Mouse (Mus musculus) heart, postnatal 0 days (tissue): Measurements from ENCODE around the gene Scd4. TPM values are rescaled to one million over a fixed set of nuclear protein-coding genes. Genes with fewer than 3 reads are reported as not detected.

Experiments used
- ATAC-seq: fragments of 200-750 bp; cut with Nextera tagmentation; 2 replicates; pipeline ENCODE4 v1.8.0; 2017; ENCODE audit warnings: low read depth, moderate number of reproducible peaks, moderate library complexity; ENCODE audit not compliant: insufficient read depth
- DNase-seq: peaks from one replicate; pipeline ENCODE4 v3.0.0-alpha.2; 2016; ENCODE audit warnings: low spot score
- H3K27ac ChIP-seq: fragments of 300-500 bp; sonication (generic); 2 replicates; pipeline ENCODE4 v1.5.1; 2014; ENCODE audit warnings: low read depth, mild to moderate bottlenecking
- H3K27me3 ChIP-seq: fragments of 300-500 bp; sonication (generic); 2 replicates; pipeline ENCODE4 v1.6.1; 2014; ENCODE audit warnings: low read length, mixed read lengths; ENCODE audit not compliant: control insufficient read depth, insufficient read depth
- H3K36me3 ChIP-seq: fragments of 300-500 bp; sonication (generic); replicated peaks from 2 replicates; pipeline ENCODE4 v1.6.1; 2014; ENCODE audit warnings: low read length, mixed read lengths; ENCODE audit not compliant: control insufficient read depth, insufficient read depth
- H3K4me1 ChIP-seq: fragments of 300-500 bp; sonication (generic); 2 replicates; pipeline ENCODE4 v1.6.1; 2014; ENCODE audit warnings: antibody characterized with exemption; ENCODE audit not compliant: control insufficient read depth, insufficient read depth
- H3K4me2 ChIP-seq: fragments of 300-500 bp; sonication (generic); 2 replicates; pipeline ENCODE4 v1.6.1; 2014; ENCODE audit warnings: low read depth, mild to moderate bottlenecking, low read length, moderate library complexity
- H3K4me3 ChIP-seq: fragments of 300-500 bp; sonication (generic); 2 replicates; pipeline ENCODE4 v1.5.1; 2014; ENCODE audit warnings: low read depth, low read length
- H3K9ac ChIP-seq: fragments of 300-500 bp; sonication (generic); replicated peaks from 2 replicates; pipeline ENCODE4 v1.6.1; 2014; ENCODE audit warnings: low read depth, low read length, mixed read lengths
- H3K9me3 ChIP-seq: fragments of 300-500 bp; sonication (generic); replicated peaks from 2 replicates; pipeline ENCODE4 v1.6.1; 2016; ENCODE audit warnings: low read length; ENCODE audit not compliant: control insufficient read depth
- CTCF ChIP-seq: IDR thresholded peaks from 2 replicates; pipeline ENCODE4 v1.5.1; 2016; ENCODE audit warnings: antibody characterized with exemption, control low read depth, low read depth
- EP300 ChIP-seq: IDR thresholded peaks from 2 replicates; pipeline ENCODE4 v1.6.1; 2016; ENCODE audit warnings: antibody characterized with exemption, low read depth
- whole genome bisulfite sequencing: fragments of 180-500 bp; shearing (Covaris S2); extraction: QIAGEN DNeasy Blood & Tissue Kit; methylation state at CpG from one replicate; pipeline ENCODE4 v1.1.7; 2014; 5-methylcytosine and 5-hydroxymethylcytosine counted together
- polyA plus RNA-seq: library from polyadenylated mRNA; unstranded; fragments of >200 nt; fragmentation: Nextera tagmentation; extraction: Ambion mirVana; gene quantifications from 2 replicates; pipeline ENCODE4 v1.2.1, GENCODE M21; 2015
- total RNA-seq: library from RNA; depleted of rRNA; stranded (reverse); fragments of >200 nt; gene quantifications from 2 replicates; pipeline ENCODE4 v1.2.3, GENCODE M21; 2014; ENCODE audit warnings: low replicate concordance

Scd4 gene
- total and polyA plus RNA-seq, 2 experiments from 2014 or later, result 37.4 to 38.2 TPM

GRCm38 (mm10) chr19:44335876-44336662 lies 3.2 kb downstream of the Scd4 start:
- TF ChIP-seq CTCF (no peak), EP300 (no peak)
- Histone ChIP-seq H3K27me3 (no peaks in the 10 kb centered on the region), H3K4me1 (peaks cover 39% of the 10 kb centered on the region), H3K4me3 (no peak overlapping the region), H3K9ac (no peak overlapping the region), H3K36me3 (no peaks in the 10 kb centered on the region), H3K27ac (no peak overlapping the region), H3K4me2 (no peak overlapping the region), H3K9me3 (no peaks in the 10 kb centered on the region)
- ATAC-seq (no peak), DNase-seq (no peak)
- WGBS, result 69% methylated on average over 6 of the region's 6 CpGs

GRCm38 (mm10) chr19:44349689-44350088 lies 16.8 kb downstream of the Scd4 start:
- ATAC-seq, result no peak

GRCm38 (mm10) chr19:44351756-44352155 lies 18.9 kb downstream of the Scd4 start:
- Histone ChIP-seq H3K27me3 (no peaks in the 10 kb centered on the region), H3K36me3 (no peaks in the 10 kb centered on the region), H3K4me2 (no peak overlapping the region), H3K4me1 (no peaks in the 10 kb centered on the region), H3K9me3 (no peaks in the 10 kb centered on the region), H3K9ac (no peak overlapping the region), H3K4me3 (no peak overlapping the region), H3K27ac (no peak overlapping the region)
- 75% methylated on average over 7 of the region's 7 CpGs for WGBS
- TF ChIP-seq CTCF, result no peak
- no peak for TF ChIP-seq EP300
- ATAC-seq (no peak), DNase-seq (no peak)

More at GRCm38 (mm10) chr19:44349689-44350088, 16.8 kb downstream of the Scd4 start:
- H3K27ac ChIP-seq, result no peak overlapping the region
- no peaks in the 10 kb centered on the region for H3K9me3 ChIP-seq
- H3K4me1 ChIP-seq, result no peaks in the 10 kb centered on the region
- WGBS, result 85% methylated on average over 8 of the region's 8 CpGs
- H3K4me2 ChIP-seq, result no peak overlapping the region
- H3K9ac ChIP-seq, result no peak overlapping the region
- H3K36me3 ChIP-seq, result no peaks in the 10 kb centered on the region
- no peak for DNase-seq
- no peaks in the 10 kb centered on the region for H3K27me3 ChIP-seq
- TF ChIP-seq CTCF, result no peak
- TF ChIP-seq EP300, result no peak
- H3K4me3 ChIP-seq, result no peak overlapping the region

GRCm38 (mm10) chr19:44358700-44359099 lies 25.8 kb downstream of the Scd4 start:
- Histone ChIP-seq H3K4me2 (no peak overlapping the region), H3K27me3 (no peaks in the 10 kb centered on the region), H3K9me3 (no peaks in the 10 kb centered on the region), H3K36me3 (no peaks in the 10 kb centered on the region), H3K4me1 (no peaks in the 10 kb centered on the region), H3K9ac (no peak overlapping the region), H3K27ac (no peak overlapping the region), H3K4me3 (no peak overlapping the region)
- ATAC-seq, result no peak
- TF ChIP-seq CTCF (no peak), EP300 (no peak)
- DNase-seq, result no peak
- whole genome bisulfite sequencing, result 56% methylated on average over 8 of the region's 8 CpGs

GRCm38 (mm10) chr19:44363529-44363928 lies 30.6 kb downstream of the Scd4 start:
- H3K4me2 ChIP-seq, result no peak overlapping the region
- H3K4me1 ChIP-seq, result no peaks in the 10 kb centered on the region
- H3K9me3 ChIP-seq, result no peaks in the 10 kb centered on the region
- H3K36me3 ChIP-seq, result no peaks in the 10 kb centered on the region
- H3K27ac ChIP-seq, result no peak overlapping the region
- H3K27me3 ChIP-seq, result no peaks in the 10 kb centered on the region
- no peak for TF ChIP-seq EP300
- peak; percentile 98 for TF ChIP-seq CTCF
- peak; percentile 80 for ATAC-seq
- peak; percentile 75 for DNase-seq
- no peak overlapping the region for H3K9ac ChIP-seq
- no peak overlapping the region for H3K4me3 ChIP-seq
- 23% methylated on average over 13 of the region's 13 CpGs for WGBS

- no peak overlapping the region for H3K4me2 ChIP-seq
- H3K9ac ChIP-seq, result no peak overlapping the region
- H3K36me3 ChIP-seq, result no peaks in the 10 kb centered on the region
- no peak overlapping the region for H3K4me3 ChIP-seq
- no peaks in the 10 kb centered on the region for H3K27me3 ChIP-seq
- TF ChIP-seq EP300, result no peak
- no peak for TF ChIP-seq CTCF
- no peaks in the 10 kb centered on the region for H3K9me3 ChIP-seq
- no peak overlapping the region for H3K27ac ChIP-seq
- no peak for DNase-seq
- H3K4me1 ChIP-seq, result no peaks in the 10 kb centered on the region
- no peak for ATAC-seq
- 51% methylated on average over 8 of the region's 8 CpGs for WGBS
Observed at GRCm38 (mm10) chr19:44364029-44364428, 31.1 kb downstream of the Scd4 start.
